Comparison of ENCODE assay signal across 8 mouse cellular contexts in the genomic region with DNA sequence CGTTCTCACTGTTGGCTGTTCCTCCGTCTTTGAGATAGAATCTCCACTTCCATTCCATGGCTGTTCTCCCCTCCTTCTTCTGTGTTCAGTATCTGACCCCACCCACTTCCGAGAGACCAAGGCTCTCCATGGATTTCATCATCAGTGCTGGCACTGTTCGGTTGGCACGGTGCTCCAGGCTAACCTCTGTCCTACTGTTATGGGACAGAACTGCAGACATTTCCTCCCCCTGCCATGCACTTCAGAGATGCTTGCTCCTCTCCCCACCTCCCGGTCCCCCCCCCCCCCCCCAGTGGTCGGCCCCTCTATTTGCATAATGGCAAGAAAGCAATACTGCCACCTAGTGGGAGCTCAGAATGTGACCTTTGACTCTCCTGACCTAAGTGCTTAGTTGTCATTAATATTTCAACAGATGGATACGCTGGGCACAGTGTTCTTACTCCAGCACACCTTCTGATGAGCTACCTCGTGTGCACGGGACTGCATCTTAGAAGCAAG.
A peak's percentile ranks its signal among the peaks of the same experiment; 100 is the strongest.
DNase-seq lines count a peak whose midpoint lies in the region; ATAC-seq and TF ChIP-seq lines count a peak whose summit lies in the region.

No protein-coding gene starts in this region.

- no peak for DNase-seq in left cerebral cortex, adult 2 months (ENCODE audit: extremely low spot score in 1 of 2, low spot score in 2 of 2)
- DNase-seq in left cerebral cortex, postnatal 25 days (ENCODE audit: low spot score in 2 of 2): no peak
- peak; percentile 87 for DNase-seq in brain, adult 2 months (ENCODE audit: low read depth, low spot score)
- DNase-seq in forebrain, embryonic 14.5 days (ENCODE audit: low spot score): peak; percentile 49
- DNase-seq in liver, embryonic 11.5 days (ENCODE audit: low spot score): no peak
- no peak for DNase-seq in right cerebral cortex, postnatal 10 days (ENCODE audit: low spot score in 2 of 2)

- H3K27ac ChIP-seq in left cerebral cortex, adult 2 months: no peak overlapping the region
- H3K27ac ChIP-seq in forebrain, embryonic 14.5 days (ENCODE audit: low read depth, low read length): no peak overlapping the region
- H3K27ac ChIP-seq in liver, embryonic 11.5 days (ENCODE audit: low read depth, low read length): no peak overlapping the region

- H3K9me3 ChIP-seq in forebrain, embryonic 14.5 days (replicated peaks; ENCODE audit: control insufficient read depth, low read length): no peaks in the 10 kb centered on the region
- H3K9me3 ChIP-seq in liver, embryonic 11.5 days (ENCODE audit: control insufficient read depth, low read length): no peaks in the 10 kb centered on the region

- no peak for ATAC-seq in forebrain, embryonic 14.5 days
- ATAC-seq in hematopoietic stem cell, adult 5-6 weeks (replicated peaks in 1 of 2; ENCODE audit: insufficient read depth in 1 of 2, low FRiP score in 2 of 2, low TSS enrichment in 1 of 2, low read depth in 1 of 2, poor library complexity in 2 of 2, severe bottlenecking in 2 of 2): peak; percentile 65 to 70
- peak; percentile 70 for ATAC-seq in liver, embryonic 11.5 days (replicated peaks; ENCODE audit: low FRiP score)
- ATAC-seq in neutrophil, adult 5-6 weeks (ENCODE audit: extremely low read depth, insufficient number of reproducible peaks, low FRiP score, poor library complexity, severe bottlenecking): peak; percentile 64

- H3K4me3 ChIP-seq in left cerebral cortex, adult 2 months: no peak overlapping the region
- no peak overlapping the region for H3K4me3 ChIP-seq in forebrain, embryonic 14.5 days (ENCODE audit: low read depth, low read length)
- peak overlapping the region; percentile 38 for H3K4me3 ChIP-seq in liver, embryonic 11.5 days (ENCODE audit: low read depth, low read length)

- no peaks in the 10 kb centered on the region for H3K4me1 ChIP-seq in forebrain, embryonic 14.5 days (ENCODE audit: control insufficient read depth, insufficient read depth, low read length)
- 0 out of 2 replicates have a peak, but pooled peaks cover 2% of the 10 kb centered on the region for H3K4me1 ChIP-seq in liver, embryonic 11.5 days (replicated peaks; ENCODE audit: control insufficient read depth, insufficient read depth, low read length)

- H3K4me2 ChIP-seq in forebrain, embryonic 14.5 days (ENCODE audit: low read length): no peak overlapping the region
- H3K4me2 ChIP-seq in liver, embryonic 11.5 days: peak overlapping the region; percentile 49

- TF ChIP-seq CTCF in left cerebral cortex, adult 2 months (IDR thresholded peaks at IDR 0.05): peak; percentile 61

- intact Hi-C loops in left cerebral cortex, adult 2 months (cut with DNase I): no loop called here
- intact Hi-C loops in left cerebral cortex, postnatal 25 days (cut with DNase I): no loop called here

- H3K36me3 ChIP-seq in forebrain, embryonic 14.5 days (ENCODE audit: control insufficient read depth, insufficient read depth, low read length): no peaks in the 10 kb centered on the region
- H3K36me3 ChIP-seq in liver, embryonic 11.5 days (ENCODE audit: control insufficient read depth, insufficient read depth, low read length): no peaks in the 10 kb centered on the region

- H3K9ac ChIP-seq in forebrain, embryonic 14.5 days (ENCODE audit: low read length): no peak overlapping the region
- H3K9ac ChIP-seq in liver, embryonic 11.5 days (ENCODE audit: low read depth, low read length): no peak overlapping the region

- 44% methylated on average over 10 of the region's 10 CpGs for WGBS in forebrain, embryonic 14.5 days
- 27% methylated on average over 8 of the region's 10 CpGs for WGBS in liver, embryonic 11.5 days

- H3K27me3 ChIP-seq in forebrain, embryonic 14.5 days (replicated peaks; ENCODE audit: control insufficient read depth, insufficient read depth, low read length): no peaks in the 10 kb centered on the region
- no peaks in the 10 kb centered on the region for H3K27me3 ChIP-seq in liver, embryonic 11.5 days (replicated peaks; ENCODE audit: control insufficient read depth, insufficient read depth, low read length)

Comparison
In these comparisons a context has a peak if more than half of its experiments do, and no peak if none do; other contexts are left out.
1. DNase-seq: peak in brain, adult 2 months (single experiment) and forebrain, embryonic 14.5 days (single experiment); none in left cerebral cortex, adult 2 months (0 of 2), left cerebral cortex, postnatal 25 days (0 of 2), liver, embryonic 11.5 days (single experiment) and right cerebral cortex, postnatal 10 days (0 of 2).